Mouse (Mus musculus): ENCODE data around the gene Degs2. TPM values are rescaled to one million over a fixed set of nuclear protein-coding genes. Genes with fewer than 3 reads are reported as not detected.
A peak's percentile ranks its signal among the peaks of the same experiment; 100 is the strongest.

Gene Degs2
- polyA plus RNA-seq, 1 experiment, result 10.8 TPM

DNA sequence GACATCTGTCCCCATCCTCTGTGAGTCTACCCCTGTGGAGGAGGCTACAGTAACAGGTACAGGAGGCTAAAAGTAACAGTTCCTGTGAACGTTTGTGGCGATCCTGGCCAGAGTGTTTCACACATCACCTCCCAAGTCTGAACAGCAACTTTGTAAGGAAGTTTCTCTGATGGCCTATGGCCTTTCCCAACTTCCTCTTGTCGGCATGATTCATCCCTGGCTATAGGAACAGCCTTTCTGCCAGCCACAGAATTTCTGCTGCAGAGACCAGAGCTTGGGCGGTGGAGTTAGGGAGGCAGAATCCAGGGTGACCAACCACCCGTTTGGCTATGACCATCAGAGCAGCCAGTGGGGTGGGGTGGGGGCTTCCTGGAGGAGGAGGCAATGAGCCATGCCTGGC, 2.1 kb downstream of the Degs2 start:
- no peak for DNase-seq (ENCODE audit: low read depth)

- DNase-seq (ENCODE audit: low read depth), result no peak
These were observed 2.5 kb downstream of the Degs2 start for GRCm38 (mm10) chr12:108699576-108699975.

- no peak for DNase-seq (ENCODE audit: low read depth)
These were observed 3.2 kb downstream of the Degs2 start for GRCm38 (mm10) chr12:108698697-108699471.

DNA sequence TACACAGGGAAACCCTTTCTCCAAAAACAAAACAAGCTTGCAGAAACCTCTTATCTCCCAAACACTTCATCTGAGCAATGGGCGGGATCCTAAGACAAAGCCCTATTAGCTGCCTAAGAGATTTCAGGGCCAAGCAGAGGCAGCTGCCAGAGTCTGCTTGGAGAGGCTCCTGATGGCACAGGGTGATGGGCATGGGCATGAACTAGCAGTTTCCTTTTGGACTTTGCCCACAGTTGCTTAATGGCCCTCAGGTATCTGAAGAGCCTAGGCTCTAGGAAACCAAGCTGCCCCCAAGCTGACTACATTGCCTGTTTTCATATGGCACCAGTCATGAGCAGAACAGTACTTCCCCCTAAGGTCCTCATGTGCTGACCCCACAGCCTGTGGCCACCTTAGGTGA, 7.9 kb downstream of the Degs2 start:
- DNase-seq (ENCODE audit: low read depth), result no peak

DNA sequence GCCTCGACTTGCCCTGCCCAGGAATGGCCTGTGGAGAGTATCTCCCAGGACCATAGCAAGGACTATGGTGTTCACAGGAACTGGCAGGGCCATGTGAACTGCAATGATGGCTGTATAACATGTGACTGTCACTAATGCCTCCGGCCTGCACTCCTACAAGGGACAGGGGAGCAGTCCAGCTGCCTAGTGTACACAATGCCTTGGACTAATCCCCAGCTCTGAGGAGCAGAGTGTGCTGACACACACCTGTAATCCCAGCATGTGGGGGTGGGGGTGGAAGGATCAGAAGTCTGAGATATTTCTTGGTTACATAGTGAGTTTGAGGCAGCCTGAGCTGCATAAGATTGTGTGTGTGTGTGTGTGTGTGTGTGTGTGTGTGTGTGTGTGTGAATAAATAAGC, 8.5 kb downstream of the Degs2 start:
- peak; percentile 74 for DNase-seq (ENCODE audit: low read depth)

GRCm38 (mm10) chr12:108690529-108690928, 11.6 kb downstream of the Degs2 start:
- DNase-seq (ENCODE audit: low read depth), result no peak

GRCm38 (mm10) chr12:108689167-108689566, 12.9 kb downstream of the Degs2 start:
- no peak for DNase-seq (ENCODE audit: low read depth)

- no peak for DNase-seq (ENCODE audit: low read depth)
These were observed 15.2 kb downstream of the Degs2 start for GRCm38 (mm10) chr12:108686926-108687325.

DNA sequence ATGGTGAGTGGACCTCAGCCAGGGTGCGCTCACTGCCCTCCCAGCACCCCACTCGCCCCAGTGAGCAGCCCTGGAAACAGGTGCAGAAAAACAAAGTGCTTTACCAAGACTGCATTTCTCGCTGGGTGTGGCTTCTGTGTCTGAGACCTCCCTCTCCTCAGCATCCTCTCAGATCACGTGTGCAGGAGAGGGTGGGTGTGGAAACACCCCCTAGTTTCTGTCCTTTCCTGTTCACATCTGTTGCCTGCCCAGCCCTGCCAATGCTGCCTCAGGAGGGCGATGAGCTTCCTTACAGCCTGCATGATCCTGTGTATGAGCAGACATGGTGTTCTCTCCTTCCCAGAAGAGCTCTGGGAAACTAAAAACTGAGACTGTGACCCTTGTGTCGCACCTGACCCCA, 15.7 kb downstream of the Degs2 start:
- DNase-seq (ENCODE audit: low read depth), result no peak

DNA sequence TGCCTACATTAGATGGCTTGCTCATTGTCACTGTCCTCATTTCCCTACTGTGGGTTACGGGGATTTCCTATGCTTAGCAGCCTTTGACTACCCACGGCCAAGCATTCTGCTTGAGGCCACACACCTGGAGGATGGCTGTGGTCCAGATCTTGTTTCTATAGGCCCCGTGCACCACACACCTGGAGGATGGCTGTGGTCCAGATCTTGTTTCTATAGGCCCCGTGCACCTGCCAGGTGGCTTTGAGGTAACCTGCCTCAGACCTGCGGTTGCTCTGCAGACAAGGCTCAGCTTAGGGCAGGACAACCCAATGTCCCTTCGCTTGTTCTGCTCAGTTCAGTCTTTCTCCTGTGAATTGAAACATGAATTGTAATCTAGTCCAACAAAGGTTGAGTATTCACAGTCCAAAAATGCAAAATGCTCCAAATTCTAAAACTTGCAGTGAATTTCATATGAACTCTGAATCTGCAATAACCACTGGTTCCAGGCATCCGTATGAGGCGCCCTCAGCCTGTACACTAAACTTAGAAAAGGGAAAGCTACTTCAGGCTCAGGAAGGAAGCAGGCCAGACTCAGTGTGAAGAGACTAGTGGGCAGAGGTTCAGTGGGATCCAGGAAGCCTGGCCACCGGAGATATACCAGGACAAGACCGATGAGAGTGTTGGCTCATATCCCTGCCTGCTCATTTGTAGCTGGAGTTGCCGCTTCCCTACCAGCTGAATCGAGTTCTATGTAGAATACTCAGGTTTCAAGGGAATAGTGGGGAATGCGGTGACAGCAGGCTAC, 19.7 kb downstream of the Degs2 start:
- DNase-seq (ENCODE audit: low read depth), result no peak

DNA sequence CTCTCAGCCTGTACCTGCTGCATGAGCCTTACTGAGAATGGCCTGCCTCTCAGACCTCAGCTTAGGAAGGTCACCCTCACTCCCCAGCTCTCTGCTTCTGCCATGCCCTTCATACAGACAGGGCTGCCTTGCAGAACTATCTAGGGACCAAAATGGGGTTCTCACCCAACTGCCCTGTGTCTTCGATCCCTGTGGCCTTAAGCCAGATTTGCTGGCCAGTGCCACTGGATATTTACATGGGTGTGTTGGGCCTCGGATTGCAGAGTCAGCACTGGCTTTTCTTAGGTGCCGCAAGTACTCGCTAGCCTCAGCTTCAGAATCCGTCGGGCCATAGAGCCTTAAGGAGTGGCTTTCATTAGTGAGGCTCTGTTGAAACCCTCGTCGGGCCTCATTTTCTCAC, 21.3 kb downstream of the Degs2 start:
- DNase-seq (ENCODE audit: low read depth), result no peak

GRCm38 (mm10) chr12:108678366-108678765, 23.7 kb downstream of the Degs2 start:
- DNase-seq (ENCODE audit: low read depth), result no peak

- no peak for DNase-seq (ENCODE audit: low read depth)
These were observed 25.0 kb downstream of the Degs2 start for GRCm38 (mm10) chr12:108677116-108677515.

GRCm38 (mm10) chr12:108675614-108676401, 26.3 kb downstream of the Degs2 start:
- peak; percentile 60 for DNase-seq (ENCODE audit: low read depth)

GRCm38 (mm10) chr12:108674916-108675315, 27.2 kb downstream of the Degs2 start:
- no peak for DNase-seq (ENCODE audit: low read depth)

- DNase-seq (ENCODE audit: low read depth), result peak; percentile 90
These were observed 27.6 kb downstream of the Degs2 start for GRCm38 (mm10) chr12:108674502-108674901.

GRCm38 (mm10) chr12:108673546-108673945, 28.6 kb downstream of the Degs2 start:
- DNase-seq (ENCODE audit: low read depth), result no peak

DNA sequence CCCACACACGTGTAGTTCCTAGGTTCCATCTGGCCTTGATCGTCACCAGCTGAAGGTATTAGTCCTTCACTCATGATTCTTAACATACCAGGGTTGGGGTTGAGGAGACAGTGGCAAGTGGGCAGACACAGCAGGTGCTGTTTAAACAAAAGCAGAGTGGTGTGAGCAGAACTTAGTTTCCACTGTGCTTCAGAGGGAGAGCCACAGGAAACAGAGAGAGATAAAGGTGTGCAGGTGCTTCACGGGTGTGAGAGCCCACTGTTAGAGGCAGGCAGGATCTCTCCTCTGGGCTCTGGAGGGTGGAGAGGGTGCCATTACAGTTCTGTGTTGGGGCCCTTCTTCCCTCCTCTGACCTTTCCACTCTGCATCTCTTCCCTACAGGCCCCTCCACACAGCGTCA, 29.2 kb downstream of the Degs2 start:
- no peak for DNase-seq (ENCODE audit: low read depth)

DNA sequence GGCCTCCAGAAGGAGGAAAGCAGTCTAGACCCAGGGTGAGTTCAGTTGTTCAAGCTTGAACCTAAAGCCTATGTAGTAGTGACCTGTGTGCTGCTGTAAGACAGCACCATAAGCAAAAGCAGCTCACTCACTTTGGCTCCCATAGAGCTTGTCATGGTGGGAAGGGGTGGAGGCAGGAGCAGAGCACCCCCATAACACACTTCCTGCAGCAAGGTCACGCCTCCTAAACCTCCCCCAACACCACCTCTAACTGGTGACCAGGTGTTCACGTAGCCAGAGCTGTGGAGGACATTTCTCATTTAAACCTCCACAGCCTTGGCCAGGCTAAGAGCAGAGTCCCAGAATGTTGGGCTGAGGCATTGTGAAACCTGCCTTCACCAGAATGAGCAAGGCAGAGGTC, 30.6 kb downstream of the Degs2 start:
- no peak for DNase-seq (ENCODE audit: low read depth)

- DNase-seq (ENCODE audit: low read depth), result no peak
These were observed 33.4 kb downstream of the Degs2 start for GRCm38 (mm10) chr12:108668606-108669235.

GRCm38 (mm10) chr12:108657350-108657749, 44.8 kb downstream of the Degs2 start:
- no peak for DNase-seq (ENCODE audit: low read depth)
